Mouse (Mus musculus) lung, postnatal 14 days (tissue): Measurements from ENCODE around the gene Ankrd31.
"Not testable (repeated sequence)": the region's sequence is repeated elsewhere in the genome, so short reads cannot be mapped to it uniquely, and the experiment has no call there.

Experiments
- DNase-seq: peaks from one replicate; pipeline ENCODE4 v3.0.0; 2021

Ankrd31 gene

DNA sequence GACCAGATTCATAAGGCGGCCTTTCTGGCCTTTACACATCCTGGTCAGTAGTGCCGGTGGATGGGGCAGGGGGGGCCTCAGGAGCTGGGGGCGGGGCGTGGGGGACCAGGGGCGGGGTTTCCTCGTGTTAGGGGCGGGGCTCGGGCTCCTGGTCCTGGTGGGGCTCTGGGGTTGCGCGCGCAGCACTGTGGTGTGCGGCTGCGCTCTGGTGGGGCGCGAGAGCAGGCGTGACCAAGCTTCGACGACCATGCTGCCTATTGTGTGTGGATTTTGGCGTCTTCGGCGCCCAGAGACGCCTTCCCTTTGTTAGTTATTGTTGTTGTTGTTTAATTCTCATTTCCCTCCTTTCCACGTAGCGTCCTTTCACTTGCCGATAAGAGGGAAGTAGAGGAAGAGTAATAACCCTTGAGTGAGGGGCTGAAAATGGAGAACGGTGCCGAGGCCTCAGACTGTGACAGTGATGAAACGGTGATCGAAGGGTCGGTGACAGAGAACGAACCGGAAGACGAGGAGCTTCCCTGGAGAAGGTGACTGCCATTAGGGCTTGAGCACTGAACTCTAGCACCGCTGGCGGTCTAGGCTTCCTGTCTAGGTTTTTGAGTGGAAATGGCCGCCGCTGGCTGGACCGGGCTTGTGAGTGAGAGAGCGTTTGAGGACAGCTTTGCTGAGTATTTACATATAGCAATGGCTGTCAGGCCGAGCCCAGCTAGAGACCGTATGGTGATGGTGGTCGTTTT is at the start of gene Ankrd31:
Ankrd31 (plus strand) TSS at position 164 of the 737 bp plus-strand sequence.
- no peak for DNase-seq

DNA sequence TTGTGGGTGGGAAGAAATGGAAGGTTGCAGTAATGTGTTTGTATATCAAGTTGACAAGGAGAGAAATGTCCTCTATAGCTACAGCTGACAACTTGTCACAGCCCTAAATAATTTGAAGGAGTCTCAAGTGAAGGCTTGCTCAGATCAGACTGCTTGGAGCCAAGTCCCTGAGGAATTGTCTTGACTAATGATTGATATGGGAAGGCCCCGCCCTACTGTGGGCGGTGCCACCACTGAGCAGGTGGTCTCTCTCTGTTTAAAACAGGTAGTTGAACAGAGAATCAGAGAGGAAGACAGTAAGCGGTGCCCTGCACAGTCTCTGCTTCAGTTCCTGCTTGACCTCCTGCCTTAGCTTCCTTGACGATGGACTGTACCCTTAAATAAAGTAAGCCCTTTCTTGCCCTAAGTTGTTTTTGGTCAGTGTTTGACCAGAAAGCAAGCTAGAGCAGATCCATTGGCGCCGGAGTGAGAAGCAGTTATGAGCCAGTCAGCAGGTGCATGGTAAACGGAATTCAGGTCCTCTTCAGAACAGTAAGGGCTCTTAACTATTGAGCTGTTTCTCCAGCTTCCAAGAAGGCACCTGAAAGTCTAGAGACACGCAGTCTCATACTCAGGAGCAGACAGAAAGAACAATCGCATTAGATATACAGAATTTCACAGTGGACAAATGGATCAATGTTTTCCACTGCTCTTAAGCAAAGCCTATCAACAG is 45.3 kb upstream of the Ankrd31 start:
- DNase-seq, result no peak

DNA sequence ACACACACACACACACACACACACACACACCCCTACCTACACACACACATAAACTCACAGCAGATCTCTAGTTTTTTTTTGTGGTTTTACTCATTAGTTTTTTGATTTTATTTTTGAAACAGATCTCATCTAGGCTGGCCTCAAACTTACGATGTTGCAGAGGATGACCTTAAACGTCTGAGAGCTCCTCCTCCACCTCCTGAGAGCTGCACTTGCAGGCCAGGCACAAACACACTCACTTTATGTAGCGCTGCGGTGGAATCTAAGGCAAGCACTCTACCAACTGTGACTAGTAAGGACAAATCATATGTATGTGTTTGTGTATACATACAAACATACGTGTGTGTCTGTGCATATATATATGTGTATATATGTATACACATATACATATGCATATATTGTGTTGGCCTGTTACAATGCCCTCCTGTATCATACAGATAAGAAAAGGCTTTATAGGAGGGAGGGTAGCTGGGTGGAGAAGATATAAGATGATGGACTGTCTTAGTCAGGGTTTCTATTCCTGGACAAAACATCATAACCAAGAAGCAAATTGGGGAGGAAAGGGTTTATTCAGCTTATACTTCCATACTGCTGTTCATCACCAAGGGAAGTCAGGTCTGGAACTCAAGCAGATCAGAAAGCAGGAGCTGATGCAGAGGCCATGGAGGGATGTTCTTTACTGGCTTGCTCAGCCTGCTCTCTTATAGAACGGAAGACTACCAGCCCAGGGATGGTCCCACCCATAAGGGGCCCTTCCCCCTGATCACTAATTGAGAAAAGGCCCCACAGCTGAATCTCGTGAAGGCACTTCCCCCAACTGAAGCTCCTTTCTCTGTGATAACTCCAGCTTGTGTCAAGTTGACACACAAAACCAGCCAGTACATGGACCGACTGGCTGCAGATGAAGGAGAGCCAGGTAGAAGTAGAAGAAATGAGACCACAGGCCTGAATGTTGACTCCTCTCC is 38.5 kb upstream of the Ankrd31 start:
- no peak for DNase-seq

DNA sequence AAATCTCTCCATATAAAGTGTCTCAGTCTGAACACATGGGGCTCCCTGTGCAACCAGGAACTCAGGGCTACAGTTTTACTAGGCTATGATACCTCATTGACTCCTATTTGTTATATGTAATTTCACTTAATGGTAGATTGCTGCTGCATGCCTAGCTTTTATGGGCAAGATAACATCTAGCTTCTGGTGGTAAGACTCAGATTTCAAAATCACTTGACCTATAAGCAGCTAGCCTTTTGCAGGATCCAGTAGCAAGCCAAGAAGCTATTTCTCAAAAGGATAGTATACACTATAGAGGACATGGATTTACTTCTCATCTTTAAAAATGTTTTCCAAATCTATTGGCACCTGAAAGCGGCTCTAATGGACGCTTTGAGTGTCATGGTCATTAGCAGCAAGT is 31.8 kb upstream of the Ankrd31 start:
- DNase-seq, result no peak

DNA sequence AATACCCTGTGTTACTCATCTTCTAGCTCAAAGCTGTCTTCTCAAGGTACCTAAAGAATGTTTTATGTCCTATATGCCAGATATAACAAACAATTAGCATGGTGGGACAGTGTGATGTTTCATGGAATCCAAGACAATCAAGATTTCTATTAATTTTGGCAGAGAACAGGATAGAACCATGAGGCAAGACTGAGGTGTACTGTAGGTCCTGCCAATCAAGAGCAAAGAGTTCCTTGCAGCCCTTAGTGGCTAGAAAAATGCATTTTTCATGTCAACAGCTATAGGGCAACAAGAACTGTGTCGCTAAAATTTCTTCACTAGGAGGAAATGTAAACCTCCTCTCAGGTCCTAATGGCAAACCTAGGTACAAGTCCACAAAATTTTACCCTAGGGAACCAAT is 30.3 kb upstream of the Ankrd31 start:
- no peak for DNase-seq

DNA sequence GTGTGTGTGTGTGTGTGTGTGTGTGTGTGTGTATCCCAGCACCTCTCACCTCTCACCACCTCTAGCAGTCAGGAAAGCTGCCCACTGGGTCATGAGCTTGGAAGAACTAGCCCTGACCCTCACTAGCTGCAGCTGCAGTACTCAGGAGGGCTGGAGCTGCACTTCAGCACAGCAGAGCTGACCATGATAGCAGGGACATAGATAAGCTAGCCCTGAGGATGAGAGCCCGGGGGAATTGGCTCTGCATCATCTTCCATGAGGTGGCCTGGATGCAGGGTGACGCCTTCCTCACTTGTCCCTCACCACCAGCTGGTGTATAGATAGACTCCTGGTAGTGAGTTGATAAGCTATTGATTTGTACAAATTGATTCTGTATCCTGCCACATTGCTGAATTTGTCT is 28.1 kb upstream of the Ankrd31 start:
- DNase-seq, result no peak

DNA sequence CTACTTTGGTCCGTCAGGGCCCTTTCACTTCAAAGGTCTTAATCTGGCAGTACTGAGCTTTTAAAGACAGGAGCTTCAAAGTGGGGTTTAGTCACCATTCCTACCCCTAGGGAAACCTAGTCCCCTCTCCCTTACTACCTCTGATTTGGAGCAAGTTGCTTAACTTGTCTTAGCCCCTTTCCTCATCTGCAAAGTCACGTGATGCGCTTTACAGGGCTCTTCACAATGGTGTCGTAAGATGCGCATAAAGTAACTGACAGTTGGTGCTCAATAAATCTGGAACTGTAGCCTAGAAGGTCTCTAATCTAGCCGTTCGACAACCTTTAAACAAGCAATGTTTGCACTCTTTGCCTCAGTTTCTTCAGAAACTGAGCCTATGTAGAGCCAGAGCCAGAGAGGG is 19.8 kb upstream of the Ankrd31 start:
- no peak for DNase-seq

DNA sequence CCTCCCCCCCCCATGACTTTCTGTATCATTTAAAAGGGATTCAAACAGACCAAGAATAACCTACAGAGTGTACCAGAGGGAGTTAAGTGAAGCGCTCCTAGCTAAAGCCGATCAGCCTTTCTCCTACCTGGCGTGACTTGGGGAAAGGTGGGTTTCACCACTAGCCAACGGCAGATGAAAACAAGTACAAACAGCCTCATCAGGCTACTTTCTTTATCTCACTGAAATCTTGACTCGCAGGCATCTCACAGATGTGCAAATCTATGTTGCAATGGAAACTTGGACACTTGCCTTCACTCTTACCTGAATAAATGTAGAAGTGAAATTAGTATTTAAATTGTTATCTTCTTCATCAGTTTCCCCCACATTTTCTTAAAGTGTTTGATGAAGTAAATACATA is 18.9 kb upstream of the Ankrd31 start:
- DNase-seq, result no peak

DNA sequence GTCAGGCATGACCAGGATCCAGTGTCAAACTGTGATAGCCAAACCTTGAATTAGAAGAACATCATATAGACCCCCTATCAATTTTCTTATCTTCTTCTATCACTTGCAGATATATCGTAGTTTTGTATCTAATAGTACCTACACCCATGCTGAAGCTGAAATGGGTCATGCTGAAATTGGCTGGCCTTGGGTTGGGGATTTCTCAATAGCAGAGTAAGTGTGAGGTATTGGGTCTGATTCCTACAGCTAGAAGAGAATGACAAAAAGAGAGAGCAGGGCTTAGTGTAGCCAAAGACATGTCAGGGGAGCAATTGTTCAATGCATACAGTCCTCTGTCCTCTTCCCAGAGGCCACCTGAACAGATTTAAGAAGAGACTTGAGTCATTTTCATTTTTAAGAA is 18.0 kb upstream of the Ankrd31 start:
- no peak for DNase-seq

DNA sequence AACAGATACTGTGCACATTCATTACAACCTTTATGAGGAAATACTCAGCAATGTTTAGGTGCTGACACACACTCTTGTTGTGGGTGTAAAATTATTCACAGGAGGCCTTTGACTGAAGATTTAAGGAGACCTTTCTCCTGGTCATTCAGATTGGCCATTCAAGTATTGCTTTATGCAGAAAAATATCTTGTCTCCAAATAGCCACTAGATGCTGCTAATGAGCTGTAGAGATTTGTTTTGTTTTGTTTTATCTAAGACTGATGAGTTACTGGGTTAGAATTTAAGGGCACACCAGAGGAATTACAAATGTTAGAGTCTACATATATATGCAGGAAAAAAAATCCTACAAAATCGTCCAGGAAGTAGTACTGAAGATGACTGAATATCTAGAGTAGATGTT is 12.9 kb upstream of the Ankrd31 start:
- DNase-seq, result no peak

DNA sequence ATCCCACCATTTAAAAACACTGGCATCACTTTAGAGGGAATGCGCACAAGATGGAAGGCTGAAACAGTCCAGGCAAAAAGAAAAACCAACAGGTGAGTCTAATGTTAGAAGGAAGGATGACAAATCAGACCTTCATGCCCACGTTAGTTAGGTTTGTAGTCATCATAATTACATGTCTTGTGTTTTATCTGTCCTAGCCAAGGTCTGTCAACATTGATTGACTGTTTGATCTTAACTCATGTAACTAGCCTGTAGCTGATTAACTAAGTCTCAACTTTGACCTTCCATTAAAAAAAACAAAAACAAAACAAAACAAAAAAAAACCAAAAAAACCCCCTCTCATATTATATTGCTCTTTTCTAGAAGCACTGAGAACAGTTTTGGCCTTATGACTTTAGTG is 7.9 kb upstream of the Ankrd31 start:
- no peak for DNase-seq

DNA sequence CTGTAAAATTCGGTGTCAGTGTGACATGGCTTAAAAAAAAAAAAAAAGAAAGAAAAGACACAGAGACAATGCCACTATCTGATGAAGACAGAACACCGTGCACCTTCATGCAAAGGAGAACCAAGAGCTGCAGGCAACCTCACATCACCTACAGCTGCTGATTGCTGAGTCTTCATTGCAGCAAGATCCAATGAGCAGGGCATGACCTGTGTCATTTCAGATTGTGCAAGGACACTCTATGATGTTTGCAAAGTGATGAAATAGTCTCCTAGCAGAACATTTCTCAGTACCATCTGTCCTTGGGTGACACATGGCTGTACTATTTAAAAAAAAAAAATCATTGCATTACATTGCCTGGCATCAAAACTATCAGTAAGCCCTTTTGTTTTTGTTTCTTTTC is 5.2 kb upstream of the Ankrd31 start:
- DNase-seq, result no peak

DNA sequence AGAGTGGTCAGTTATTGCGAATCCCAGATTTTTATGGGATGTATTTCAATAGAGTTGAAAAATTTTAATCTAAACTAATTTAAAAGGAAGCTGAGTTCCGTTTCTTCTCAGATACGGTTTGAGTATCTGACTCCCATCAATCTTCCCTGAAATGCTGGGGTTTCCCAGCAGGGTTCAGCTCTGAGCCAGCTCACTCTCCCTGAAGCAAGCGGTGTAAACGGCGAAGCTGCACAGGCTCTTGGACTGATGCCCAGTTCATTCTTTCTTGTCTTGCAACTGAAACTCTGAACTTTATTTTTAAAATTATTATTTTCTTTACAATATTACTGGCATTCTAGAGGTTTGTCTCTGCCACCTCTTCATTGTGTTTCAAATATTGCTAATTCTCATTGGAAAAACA is 2.0 kb upstream of the Ankrd31 start:
- DNase-seq, result no peak

DNA sequence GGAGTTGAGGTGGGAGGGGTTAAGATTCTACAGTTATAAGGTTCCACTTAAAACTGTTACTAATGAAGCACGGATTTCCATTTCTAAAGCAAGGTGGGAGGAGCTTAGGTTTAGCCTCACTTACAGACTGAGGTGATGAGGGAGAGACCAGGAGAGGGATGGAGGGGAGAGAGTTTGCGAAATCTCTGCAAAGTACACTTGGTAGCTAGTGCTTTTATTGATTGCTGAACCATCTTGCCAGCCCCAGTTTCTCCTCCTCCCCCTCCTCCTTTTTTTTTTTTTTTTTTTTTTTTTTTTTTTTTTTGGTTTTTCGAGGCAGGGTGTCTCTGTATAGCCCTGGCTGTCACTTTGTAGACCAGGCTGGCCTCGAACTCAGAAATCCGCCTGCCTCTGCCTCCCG is 1.8 kb downstream of the Ankrd31 start:
- no peak for DNase-seq

DNA sequence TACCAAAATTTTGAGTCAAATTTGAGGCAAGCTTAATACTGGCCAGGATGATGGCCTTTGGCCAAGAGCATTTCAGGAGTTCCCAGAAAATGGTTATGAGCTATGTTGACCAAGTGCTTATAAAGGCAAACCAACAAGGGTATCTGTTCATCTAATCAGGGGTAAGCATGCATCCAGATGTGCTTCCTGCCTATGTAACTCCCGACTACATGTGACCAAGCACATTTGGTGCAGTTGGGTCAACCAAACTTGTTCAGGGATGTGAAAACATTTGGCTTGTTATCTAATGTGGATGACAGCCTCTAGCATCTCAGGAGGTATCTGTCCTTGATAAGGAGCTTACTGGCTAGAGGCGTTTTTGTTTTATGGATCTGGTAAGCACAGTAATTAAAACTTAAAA is 12.8 kb downstream of the Ankrd31 start:
- no peak for DNase-seq

DNA sequence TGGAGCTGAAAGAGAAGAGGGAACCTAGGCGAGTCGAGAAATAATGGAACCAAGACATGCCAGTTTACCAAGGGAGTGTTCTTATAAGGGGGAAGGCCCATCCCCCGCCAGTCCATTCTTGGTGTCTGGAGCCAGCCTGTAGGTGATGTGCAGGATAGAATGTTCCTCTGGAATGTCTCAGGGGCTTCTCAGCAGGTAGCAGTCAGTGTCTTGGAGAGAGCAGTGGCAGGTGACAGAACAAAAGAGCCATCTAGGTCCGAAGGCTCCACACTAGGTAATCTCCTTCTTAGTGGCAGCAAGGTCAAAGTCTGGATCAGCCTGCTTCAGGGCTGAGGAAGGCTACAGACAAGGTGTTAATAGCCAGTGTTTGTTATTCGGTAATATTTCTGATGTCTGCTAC is 38.0 kb downstream of the Ankrd31 start:
- DNase-seq, result not testable (repeated sequence)

DNA sequence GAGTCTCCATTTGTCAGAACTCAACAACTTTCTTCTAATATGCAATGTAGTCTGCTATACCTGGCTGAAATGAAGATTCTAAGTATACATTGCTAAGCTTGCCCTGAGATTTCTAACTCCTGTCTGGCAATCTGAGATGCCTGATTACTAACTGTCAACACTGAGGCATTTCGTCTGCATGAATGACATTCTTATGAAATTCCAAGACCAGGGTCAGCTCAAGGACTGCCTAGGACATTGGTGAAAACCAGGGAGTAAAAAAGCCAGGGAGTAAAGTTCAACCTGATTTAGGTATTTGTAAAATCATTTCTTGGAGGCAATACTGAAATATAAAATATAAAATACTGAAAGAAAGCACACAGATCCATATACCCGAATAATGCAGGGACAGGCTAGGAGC is 45.4 kb downstream of the Ankrd31 start:
- DNase-seq, result no peak

DNA sequence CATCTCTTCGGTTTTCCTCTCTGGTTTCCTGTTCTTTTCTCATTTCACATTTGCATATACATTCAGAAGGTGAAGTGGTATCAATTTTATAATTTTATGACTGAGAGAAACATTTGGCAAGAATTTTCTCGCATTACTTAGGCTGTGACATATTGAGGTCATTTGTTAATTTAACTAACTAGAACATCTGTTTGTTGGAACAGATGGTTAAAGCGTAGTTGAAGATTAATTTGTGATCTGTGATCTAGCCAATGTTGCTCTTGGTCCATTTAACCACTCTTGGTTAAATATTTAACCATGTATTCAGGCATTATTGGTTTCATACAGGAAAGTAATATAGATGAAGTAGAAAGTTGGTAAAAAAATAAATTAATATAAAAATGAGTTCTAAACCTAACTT is 47.2 kb downstream of the Ankrd31 start:
- no peak for DNase-seq

DNA sequence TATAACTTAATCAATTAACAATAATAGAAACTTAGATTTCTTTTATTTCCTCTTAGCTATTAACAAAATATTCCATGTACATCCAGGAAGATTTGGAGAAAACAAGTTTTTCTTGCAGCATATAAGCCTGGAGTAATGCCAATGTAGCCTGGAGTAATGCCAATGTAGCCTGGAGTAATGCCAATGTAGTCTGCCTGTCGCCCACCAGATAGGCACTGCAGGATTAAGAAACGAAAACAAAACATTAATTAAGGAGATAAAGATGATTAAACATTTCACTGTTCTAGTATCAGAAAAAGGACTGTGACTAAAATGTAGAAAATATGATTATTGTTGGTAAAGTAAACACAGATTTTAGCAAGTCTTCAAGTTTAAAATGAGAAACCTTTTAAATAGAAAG is 49.4 kb downstream of the Ankrd31 start:
- DNase-seq, result no peak

DNA sequence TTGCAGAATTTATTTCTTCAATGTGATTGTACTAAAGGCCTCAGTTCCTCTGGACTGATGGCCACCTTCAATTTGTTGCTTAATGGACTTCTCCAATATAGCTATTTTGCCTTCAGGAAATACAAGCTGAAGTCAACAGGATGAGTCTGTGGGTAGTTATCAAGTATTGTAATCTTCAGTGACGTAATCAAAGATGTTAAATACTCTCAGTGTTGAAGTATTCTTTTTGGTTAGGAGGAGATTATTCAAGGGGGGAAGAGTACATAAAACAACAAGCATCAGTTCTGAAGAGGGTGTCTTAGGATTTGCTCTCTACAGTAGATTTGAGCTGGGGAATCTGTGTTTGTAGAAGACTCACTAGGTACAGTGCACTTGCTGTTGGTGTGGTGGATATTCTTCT is 101.7 kb downstream of the Ankrd31 start:
- no peak for DNase-seq

DNA sequence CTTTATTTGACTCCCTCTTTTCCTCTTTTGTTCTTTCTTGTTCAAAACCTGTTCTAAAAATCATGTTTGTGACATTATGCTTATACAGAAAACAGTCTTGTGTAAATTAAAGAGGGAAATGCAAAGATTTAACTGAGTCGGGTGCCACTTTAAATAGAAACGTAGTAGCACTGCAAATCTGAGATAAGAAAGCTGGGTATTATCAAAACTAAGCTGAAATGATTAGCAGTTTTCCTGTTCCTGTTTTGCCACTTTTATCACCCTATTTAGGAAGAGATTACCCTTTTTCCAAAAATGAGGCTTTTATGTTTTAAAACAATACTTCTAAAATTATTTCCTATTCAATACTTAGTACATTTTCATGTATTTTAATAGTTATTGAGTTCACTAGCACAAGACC is 104.1 kb downstream of the Ankrd31 start:
- no peak for DNase-seq

DNA sequence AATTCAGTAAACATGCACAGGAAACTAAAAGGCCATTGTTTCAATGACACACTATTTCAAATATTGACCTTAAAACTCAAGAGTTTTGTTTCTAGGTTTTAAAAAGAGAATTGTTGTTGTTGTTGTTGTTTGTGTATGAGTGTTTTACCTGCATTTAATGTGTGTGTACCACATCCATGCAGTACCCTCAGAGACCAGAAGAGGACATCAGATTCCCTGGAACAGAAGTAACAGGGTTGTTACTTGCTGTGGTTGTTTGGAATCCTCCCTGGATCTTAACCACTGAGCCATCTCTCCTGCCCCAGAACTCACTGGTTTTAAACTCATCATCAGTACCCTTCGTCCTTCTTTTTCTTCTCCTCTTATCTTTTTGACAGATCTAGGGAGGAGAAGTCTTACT is 105.2 kb downstream of the Ankrd31 start:
- no peak for DNase-seq

DNA sequence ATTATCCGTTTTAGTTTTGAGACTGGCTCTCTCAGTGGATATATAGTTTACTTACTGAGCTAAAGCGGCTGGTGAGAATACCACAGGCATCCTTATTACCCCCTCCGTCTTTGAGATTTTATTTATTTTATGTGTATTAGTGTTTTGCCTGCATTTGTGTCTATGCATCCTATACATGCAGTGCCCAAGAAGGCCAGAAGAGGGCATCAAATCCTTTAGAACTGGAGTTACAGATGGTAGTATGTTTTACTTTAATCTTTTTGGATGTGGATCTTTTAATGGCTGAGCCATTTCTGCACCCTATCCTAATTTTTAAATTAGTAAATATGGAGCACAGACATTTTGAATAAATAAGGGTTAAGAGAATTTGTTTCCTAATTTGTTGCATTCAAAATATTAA is 107.1 kb downstream of the Ankrd31 start:
- peak; percentile 75 for DNase-seq

DNA sequence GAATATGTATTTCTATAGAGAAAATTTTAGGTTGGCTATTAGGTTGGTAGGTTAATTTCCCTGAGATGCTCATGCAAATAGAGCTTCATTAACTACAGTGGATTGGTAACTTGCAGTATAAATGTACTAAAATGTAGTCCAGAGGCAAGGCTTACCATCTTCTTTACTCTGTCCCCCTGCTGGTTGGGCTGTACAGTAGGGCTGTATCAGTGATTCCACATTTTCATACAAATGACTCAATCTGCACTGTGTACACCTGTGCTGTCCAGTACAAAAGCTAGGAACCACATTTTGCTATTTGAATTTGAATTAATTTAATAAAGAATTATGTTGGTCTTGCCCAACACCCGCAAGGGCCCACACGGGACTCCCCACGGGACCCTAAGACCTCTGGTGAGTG is 111.1 kb downstream of the Ankrd31 start:
- no peak for DNase-seq
